Comparison of ENCODE assay signal across 10 mouse cellular contexts in the genomic region with DNA sequence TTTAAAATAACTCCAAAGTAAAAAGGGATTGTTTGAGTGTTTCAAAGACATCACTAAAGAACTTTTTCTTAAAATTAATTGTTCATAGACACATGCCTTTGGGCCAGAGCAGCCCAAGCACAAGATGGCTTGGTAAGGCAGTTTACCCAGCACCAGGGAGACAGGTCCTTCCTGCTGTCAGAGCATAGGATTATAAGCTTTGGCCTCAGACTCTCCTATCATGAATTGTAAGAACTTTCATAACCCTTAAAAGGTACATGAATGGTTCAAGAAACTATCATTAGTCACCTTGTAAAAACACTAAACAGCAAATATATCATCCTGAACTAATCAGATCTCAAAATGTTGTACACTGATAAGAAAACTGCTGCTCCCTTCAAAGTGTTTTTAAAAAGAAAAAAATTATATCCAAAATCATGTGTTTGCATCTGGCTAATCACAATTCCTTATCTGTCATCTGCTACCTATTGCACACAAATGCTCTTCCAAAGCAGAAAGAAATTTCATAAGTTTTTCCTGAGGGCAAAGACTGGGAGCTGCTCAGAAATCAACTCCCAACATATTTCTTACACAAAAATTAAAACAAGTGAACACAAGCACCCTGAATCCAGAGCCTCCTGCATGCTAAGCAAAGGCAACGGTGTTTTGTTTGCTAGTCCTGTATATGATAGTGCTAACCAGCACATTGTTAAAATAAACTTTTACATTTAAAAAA. TPM values are rescaled to one million over a fixed set of nuclear protein-coding genes. Genes with fewer than 3 reads are reported as not detected.
DNase-seq lines count a peak whose midpoint lies in the region; ATAC-seq and TF ChIP-seq lines count a peak whose summit lies in the region.
"Had no signal": no experiment of that assay in that cellular context is flagged by ENCODE, and none has a peak within 500 bp of the region (broad histone marks: within the 10 kb centered on the region; RNA-seq: fewer than 3 reads in every experiment).

No protein-coding gene starts in this region.

- no peaks in the 10 kb centered on the region for H3K9me3 ChIP-seq in kidney, embryonic 15.5 days (replicated peaks)
- no peaks in the 10 kb centered on the region for H3K9me3 ChIP-seq in embryonic facial prominence, embryonic 12.5 days
- no peaks in the 10 kb centered on the region for H3K9me3 ChIP-seq in hindbrain, postnatal 0 days (ENCODE audit: low read length)
- no peaks in the 10 kb centered on the region for H3K9me3 ChIP-seq in midbrain, embryonic 14.5 days (ENCODE audit: control insufficient read depth, low read length)

- peaks cover 4% of the 10 kb centered on the region; the same call in 1 of the 2 replicates for H3K27me3 ChIP-seq in kidney, embryonic 15.5 days
- no peaks in the 10 kb centered on the region for H3K27me3 ChIP-seq in embryonic facial prominence, embryonic 12.5 days
- no peaks in the 10 kb centered on the region for H3K27me3 ChIP-seq in hindbrain, postnatal 0 days (ENCODE audit: insufficient read depth, low read length)
- H3K27me3 ChIP-seq in midbrain, embryonic 14.5 days (ENCODE audit: control insufficient read depth, insufficient read depth, low read length), result no peaks in the 10 kb centered on the region
- no peaks in the 10 kb centered on the region for H3K27me3 ChIP-seq in cerebellum, adult 2 months (ENCODE audit: control insufficient read depth, insufficient read depth, low read length)

- H3K4me2 ChIP-seq in kidney, embryonic 15.5 days, result peak overlapping the region; percentile 75
- H3K4me2 ChIP-seq in embryonic facial prominence, embryonic 12.5 days (replicated peaks), result peak overlapping the region; percentile 80
- peak overlapping the region; percentile 69 for H3K4me2 ChIP-seq in hindbrain, postnatal 0 days (ENCODE audit: low read depth, low read length)
- peak overlapping the region; percentile 74; the same call in 1 of the 2 replicates for H3K4me2 ChIP-seq in midbrain, embryonic 14.5 days (ENCODE audit: low read length)

- WGBS in kidney, embryonic 15.5 days, result 71% methylated on average over 1 of the region's 1 CpGs
- WGBS in embryonic facial prominence, embryonic 12.5 days, result 83% methylated on average over 1 of the region's 1 CpGs
- WGBS in hindbrain, postnatal 0 days, result 94% methylated on average over 1 of the region's 1 CpGs
- 93% methylated on average over 1 of the region's 1 CpGs for WGBS in midbrain, embryonic 14.5 days
- 78% methylated on average over 1 of the region's 1 CpGs for WGBS in cerebellum, adult 2 months

- H3K4me1 ChIP-seq in kidney, embryonic 15.5 days, result peaks cover 11% of the 10 kb centered on the region
- H3K4me1 ChIP-seq in embryonic facial prominence, embryonic 12.5 days, result peaks cover 6% of the 10 kb centered on the region; the same call in 1 of the 2 replicates
- no peaks in the 10 kb centered on the region for H3K4me1 ChIP-seq in hindbrain, postnatal 0 days (ENCODE audit: insufficient read depth, low read length)
- peaks cover 8% of the 10 kb centered on the region; the same call in 1 of the 2 replicates for H3K4me1 ChIP-seq in midbrain, embryonic 14.5 days (ENCODE audit: control insufficient read depth, insufficient read depth, low read length)
- no peaks in the 10 kb centered on the region; the same call in 1 of the 2 replicates for H3K4me1 ChIP-seq in cerebellum, adult 2 months (ENCODE audit: control insufficient read depth, insufficient read depth, low read length)

- no peak for DNase-seq in kidney, adult 9 months
- no peak for DNase-seq in hindbrain, postnatal 0 days (ENCODE audit: low spot score)
- DNase-seq in midbrain, embryonic 14.5 days, result no peak
- no peak for DNase-seq in Muller cell, postnatal 12 days (ENCODE audit: inconsistent ontology term)
- no peak for DNase-seq in cerebellum, adult 2 months
- DNase-seq: cerebellum, postnatal 10 days had no signal

- no peaks in the 10 kb centered on the region for H3K36me3 ChIP-seq in kidney, embryonic 15.5 days
- no peaks in the 10 kb centered on the region for H3K36me3 ChIP-seq in embryonic facial prominence, embryonic 12.5 days
- H3K36me3 ChIP-seq in hindbrain, postnatal 0 days (ENCODE audit: insufficient read depth, low read length), result no peaks in the 10 kb centered on the region
- H3K36me3 ChIP-seq in midbrain, embryonic 14.5 days (ENCODE audit: control insufficient read depth, insufficient read depth, low read length), result no peaks in the 10 kb centered on the region

- H3K9ac ChIP-seq in kidney, embryonic 15.5 days, result no peak overlapping the region
- H3K9ac ChIP-seq in embryonic facial prominence, embryonic 12.5 days, result no peak overlapping the region
- H3K9ac ChIP-seq in hindbrain, postnatal 0 days (replicated peaks; ENCODE audit: low read length), result no peak overlapping the region
- no peak overlapping the region for H3K9ac ChIP-seq in midbrain, embryonic 14.5 days (replicated peaks; ENCODE audit: low read length)

- peak overlapping the region; percentile 86 for H3K4me3 ChIP-seq in kidney, embryonic 15.5 days (replicated peaks)
- no peak overlapping the region for H3K4me3 ChIP-seq in embryonic facial prominence, embryonic 12.5 days
- H3K4me3 ChIP-seq in hindbrain, postnatal 0 days (ENCODE audit: low read length), result no peak overlapping the region
- no peak overlapping the region for H3K4me3 ChIP-seq in midbrain, embryonic 14.5 days (replicated peaks; ENCODE audit: low read depth, low read length)
- H3K4me3 ChIP-seq in cerebellum, adult 2 months (replicated peaks; ENCODE audit: insufficient read depth, low read depth, low read length), result no peak overlapping the region

- TF ChIP-seq CTCF in hindbrain, postnatal 0 days (IDR thresholded peaks at IDR 0.05; ENCODE audit: low read depth), result no peak
- TF ChIP-seq CTCF in cerebellum, adult 2 months (IDR thresholded peaks at IDR 0.05; ENCODE audit: borderline replicate concordance, insufficient read depth, low read depth, low read length), result no peak

- H3K27ac ChIP-seq in kidney, embryonic 15.5 days, result no peak overlapping the region
- H3K27ac ChIP-seq in embryonic facial prominence, embryonic 12.5 days, result no peak overlapping the region
- no peak overlapping the region for H3K27ac ChIP-seq in hindbrain, postnatal 0 days
- H3K27ac ChIP-seq in midbrain, embryonic 14.5 days (replicated peaks; ENCODE audit: low read depth, low read length), result no peak overlapping the region
- H3K27ac ChIP-seq in cerebellum, adult 2 months (ENCODE audit: insufficient read depth, low read length), result no peak overlapping the region
- H3K27ac ChIP-seq: left cerebral cortex, adult 2 months had no signal

- no peak for TF ChIP-seq POLR2A in cerebellum, adult 2 months (IDR thresholded peaks at IDR 0.05; ENCODE audit: borderline replicate concordance, insufficient read depth, low read length)

- ATAC-seq in kidney, embryonic 15.5 days (replicated peaks; ENCODE audit: low FRiP score), result no peak
- no peak for ATAC-seq in embryonic facial prominence, embryonic 12.5 days (ENCODE audit: insufficient number of reproducible peaks, insufficient read depth, low FRiP score, low TSS enrichment)
- no peak for ATAC-seq in hindbrain, postnatal 0 days
- ATAC-seq in midbrain, embryonic 14.5 days (ENCODE audit: low FRiP score, low TSS enrichment), result no peak
- no peak for ATAC-seq in granulocyte monocyte progenitor cell, adult 5-6 weeks (replicated peaks; ENCODE audit: poor library complexity, severe bottlenecking)

RNA-seq across cellular contexts. Expression of a gene that starts 1.6 kb away (rescaled TPM):
- polyA plus RNA-seq in kidney, embryonic 15.5 days (2015; fragmentation: Nextera tagmentation; extraction: Ambion mirVana), result 132 and 133 TPM in 2 replicates
- 77.1 and 79.8 TPM in 2 replicates for polyA plus RNA-seq in embryonic facial prominence, embryonic 12.5 days (2016; fragmentation: Nextera tagmentation; extraction: Ambion mirVana)
- total RNA-seq in hindbrain, postnatal 0 days (2014; rRNA removed), result 24.8 and 35.3 TPM in 2 replicates
- polyA plus RNA-seq in hindbrain, postnatal 0 days (2015; fragmentation: Nextera tagmentation; extraction: Ambion mirVana), result 71.9 and 78.6 TPM in 2 replicates
- 40.8 and 51.9 TPM in 2 replicates for polyA plus RNA-seq in midbrain, embryonic 14.5 days (2014; fragmentation: Nextera tagmentation; extraction: Ambion mirVana)
- 83.1 and 84.5 TPM in 2 replicates for polyA plus RNA-seq in cerebellum, adult 2 months (2012; rRNA removed)
- 70.8 and 77.4 TPM in 2 replicates for total RNA-seq in granulocyte monocyte progenitor cell, adult 5-6 weeks (2014; fragmentation: Nextera tagmentation)
- 54.5 and 56.2 TPM in 2 replicates for total RNA-seq in granulocyte monocyte progenitor cell, adult 5-6 weeks (2017)
